Mouse (Mus musculus): ENCODE data around the gene Gjd3. TPM values are rescaled to one million over a fixed set of nuclear protein-coding genes. Genes with fewer than 3 reads are reported as not detected.

Gene Gjd3
- polyA plus RNA-seq, 1 experiment from 2014 or later: 2.3 TPM

DNA sequence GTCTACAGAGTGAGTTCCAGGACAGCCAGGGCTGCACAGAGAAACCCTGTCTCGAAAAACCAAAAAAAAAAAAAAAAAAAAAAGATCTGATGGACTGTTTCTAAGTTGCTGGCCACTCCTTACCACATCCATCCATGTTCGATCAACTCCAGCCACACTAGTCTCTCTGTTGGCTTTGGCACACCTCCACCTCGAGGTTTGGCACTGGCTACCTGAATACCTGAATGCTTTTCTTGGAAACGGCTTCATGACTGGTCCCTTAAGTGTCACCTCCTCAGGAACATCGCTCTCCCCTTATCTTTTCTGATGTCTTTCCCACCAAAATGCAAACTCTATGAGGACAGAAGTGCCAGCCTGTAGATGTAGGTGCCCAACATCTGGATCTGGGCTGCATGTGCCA is 3.5 kb downstream of the Gjd3 start:
- H3K4me1 ChIP-seq (ENCODE audit: control insufficient read depth in 2 of 2, insufficient read depth in 2 of 2, low read length in 2 of 2): peaks cover 4 to 18% of the 10 kb centered on the region in 2 experiments; a peak in 3 of 4 replicates
- 66% methylated on average over 4 of the region's 5 CpGs for WGBS
- no peak overlapping the region for H3K27ac ChIP-seq (replicated peaks in 1 of 2; ENCODE audit: control insufficient read depth in 1 of 2, insufficient read depth in 1 of 2, low read depth in 2 of 2, low read length in 2 of 2)
- H3K9ac ChIP-seq (ENCODE audit: low read length): no peak overlapping the region
- no peak overlapping the region for H3K4me3 ChIP-seq (ENCODE audit: control insufficient read depth in 1 of 2, insufficient read depth in 1 of 2, low read depth in 1 of 2, low read length in 2 of 2)
- H3K9me3 ChIP-seq (ENCODE audit: control insufficient read depth, low read length): no peaks in the 10 kb centered on the region
- ATAC-seq (ENCODE audit: insufficient number of reproducible peaks, insufficient read depth, low FRiP score, low read depth): no peak
- no peak overlapping the region for H3K4me2 ChIP-seq (ENCODE audit: low read length)
- H3K36me3 ChIP-seq (ENCODE audit: control insufficient read depth, insufficient read depth, low read length): peaks cover 10% of the 10 kb centered on the region
- peaks cover 6% of the 10 kb centered on the region; the same call in 1 of the 2 replicates for H3K27me3 ChIP-seq (ENCODE audit: control insufficient read depth, insufficient read depth, low read length)

DNA sequence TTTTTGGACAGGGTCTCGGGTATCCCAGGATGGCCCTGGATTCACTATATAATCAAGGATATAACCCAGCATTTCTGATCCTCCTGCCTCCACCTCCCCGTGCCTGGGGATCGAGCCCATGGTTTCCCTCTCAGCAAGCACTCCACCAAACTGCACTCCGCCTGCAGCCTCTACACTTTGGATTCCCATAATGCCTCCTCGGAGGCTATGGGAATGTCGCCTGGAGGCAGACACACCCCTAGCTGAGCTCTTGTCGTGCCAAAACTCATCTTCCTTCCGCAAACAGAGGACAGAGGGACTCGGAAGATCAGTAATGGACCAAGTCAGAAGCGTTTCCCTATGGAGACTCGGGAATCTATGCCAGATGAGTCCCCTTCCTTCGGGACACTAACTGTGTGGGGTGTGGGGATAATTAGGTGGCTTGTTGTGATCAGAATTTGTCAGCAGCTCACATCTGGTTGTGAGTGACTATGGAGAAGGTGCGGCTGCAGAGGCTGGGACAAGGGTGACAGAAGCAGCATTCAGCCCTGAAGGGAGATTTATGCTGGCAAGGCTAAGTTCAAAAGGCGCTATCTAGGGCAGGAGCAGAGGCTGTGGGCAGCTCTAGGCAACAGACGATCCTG is 4.2 kb downstream of the Gjd3 start:
- H3K4me3 ChIP-seq (ENCODE audit: control insufficient read depth in 1 of 2, insufficient read depth in 1 of 2, low read depth in 1 of 2, low read length in 2 of 2): no peak overlapping the region
- peaks cover 4 to 18% of the 10 kb centered on the region in 2 experiments; a peak in 3 of 4 replicates for H3K4me1 ChIP-seq (ENCODE audit: control insufficient read depth in 2 of 2, insufficient read depth in 2 of 2, low read length in 2 of 2)
- H3K9me3 ChIP-seq (ENCODE audit: control insufficient read depth, low read length): no peaks in the 10 kb centered on the region
- no peak overlapping the region for H3K4me2 ChIP-seq (ENCODE audit: low read length)
- 59% methylated on average over 15 of the region's 15 CpGs for whole genome bisulfite sequencing
- no peak for ATAC-seq (ENCODE audit: insufficient number of reproducible peaks, insufficient read depth, low FRiP score, low read depth)
- H3K27ac ChIP-seq (replicated peaks in 1 of 2; ENCODE audit: control insufficient read depth in 1 of 2, insufficient read depth in 1 of 2, low read depth in 2 of 2, low read length in 2 of 2): no peak overlapping the region
- H3K27me3 ChIP-seq (ENCODE audit: control insufficient read depth, insufficient read depth, low read length): peaks cover 6% of the 10 kb centered on the region; the same call in 1 of the 2 replicates
- H3K9ac ChIP-seq (ENCODE audit: low read length): no peak overlapping the region
- H3K36me3 ChIP-seq (ENCODE audit: control insufficient read depth, insufficient read depth, low read length): peaks cover 17% of the 10 kb centered on the region

DNA sequence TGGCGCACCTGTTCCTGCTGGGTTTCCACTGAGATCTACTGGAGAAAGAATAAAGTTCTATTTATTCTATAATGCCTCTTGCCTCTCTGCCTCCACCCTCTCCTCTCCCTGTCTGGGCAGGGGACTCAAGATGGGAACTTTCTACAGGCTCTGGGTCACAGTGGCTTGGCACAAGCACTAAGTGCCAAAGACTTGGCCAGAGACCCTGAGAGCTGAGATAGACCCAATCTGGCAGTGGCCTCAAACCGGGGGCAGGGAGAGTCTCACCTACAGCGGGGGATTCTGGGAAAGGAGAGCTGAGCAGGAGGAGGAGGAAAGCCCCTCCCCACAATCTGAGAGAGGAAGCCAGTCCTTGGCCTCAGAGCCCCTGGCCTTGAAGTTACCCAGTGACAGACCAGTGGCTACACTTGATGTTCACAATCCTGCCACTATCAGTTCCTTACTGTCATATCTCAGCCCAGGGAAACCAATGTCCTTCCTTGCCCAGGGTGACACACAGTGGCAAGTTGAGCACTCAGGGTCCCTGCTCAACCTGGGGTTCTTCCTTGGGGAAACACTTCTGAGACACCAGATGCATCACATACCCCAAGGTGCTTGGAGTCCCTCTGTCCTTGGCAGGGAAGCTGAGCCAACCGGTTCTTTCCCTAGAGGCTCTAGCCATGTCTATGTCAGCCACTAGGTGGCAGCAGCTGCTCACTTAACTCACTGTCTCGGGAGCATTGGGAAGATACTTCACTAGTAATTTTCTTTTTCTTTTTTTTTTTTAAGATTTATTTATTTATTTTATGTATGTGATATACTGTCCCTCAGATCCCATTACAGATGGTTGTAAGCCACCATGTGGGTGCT is 7.7 kb downstream of the Gjd3 start:
- Histone ChIP-seq H3K9me3 (ENCODE audit: control insufficient read depth, low read length) (no peaks in the 10 kb centered on the region), H3K9ac (ENCODE audit: low read length) (no peak overlapping the region)

DNA sequence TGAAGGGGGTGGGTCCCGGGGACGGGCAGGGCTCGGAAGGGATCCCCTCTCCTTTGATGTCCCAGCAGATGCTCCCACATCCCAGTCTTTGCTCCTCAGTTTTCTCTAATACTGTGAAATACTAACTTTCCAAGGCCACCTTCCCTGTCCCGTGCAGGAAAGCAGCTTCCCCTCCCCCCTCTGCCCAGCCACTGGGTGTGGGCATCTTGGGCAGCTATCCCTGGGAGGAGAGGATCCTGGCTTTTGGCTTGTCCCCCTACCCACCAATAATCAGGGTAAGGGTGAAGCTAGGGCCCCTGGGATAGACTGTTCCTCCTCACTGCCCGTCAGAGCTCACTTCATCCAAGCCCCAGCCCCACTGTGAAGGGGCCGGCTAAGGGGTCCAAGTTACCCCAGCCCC is 8.6 kb downstream of the Gjd3 start:
- Histone ChIP-seq H3K36me3 (ENCODE audit: control insufficient read depth, insufficient read depth, low read length) (peaks cover 60% of the 10 kb centered on the region), H3K9me3 (ENCODE audit: control insufficient read depth, low read length) (no peaks in the 10 kb centered on the region), H3K9ac (ENCODE audit: low read length) (no peak overlapping the region), H3K4me2 (ENCODE audit: low read length) (no peak overlapping the region), H3K27me3 (ENCODE audit: control insufficient read depth, insufficient read depth, low read length) (no peaks in the 10 kb centered on the region), H3K4me3 (ENCODE audit: control insufficient read depth in 1 of 2, insufficient read depth in 1 of 2, low read depth in 1 of 2, low read length in 2 of 2) (no peak overlapping the region), H3K27ac (replicated peaks in 1 of 2; ENCODE audit: control insufficient read depth in 1 of 2, insufficient read depth in 1 of 2, low read depth in 2 of 2, low read length in 2 of 2) (no peak overlapping the region), H3K4me1 (ENCODE audit: control insufficient read depth in 2 of 2, insufficient read depth in 2 of 2, low read length in 2 of 2) (peaks cover 15 to 24% of the 10 kb centered on the region in 2 experiments)
- 83% methylated on average over 5 of the region's 6 CpGs for WGBS
- ATAC-seq (ENCODE audit: insufficient number of reproducible peaks, insufficient read depth, low FRiP score, low read depth): no peak

More for the DNA sequence above, 7.7 kb downstream of the Gjd3 start:
- ATAC-seq (ENCODE audit: insufficient number of reproducible peaks, insufficient read depth, low FRiP score, low read depth): no peak
- H3K36me3 ChIP-seq (ENCODE audit: control insufficient read depth, insufficient read depth, low read length): peaks cover 53% of the 10 kb centered on the region
- peaks cover 11 to 16% of the 10 kb centered on the region in 2 experiments for H3K4me1 ChIP-seq (ENCODE audit: control insufficient read depth in 2 of 2, insufficient read depth in 2 of 2, low read length in 2 of 2)
- WGBS: 52% methylated on average over 5 of the region's 5 CpGs
- no peak overlapping the region for H3K27ac ChIP-seq (replicated peaks in 1 of 2; ENCODE audit: control insufficient read depth in 1 of 2, insufficient read depth in 1 of 2, low read depth in 2 of 2, low read length in 2 of 2)
- no peaks in the 10 kb centered on the region for H3K27me3 ChIP-seq (ENCODE audit: control insufficient read depth, insufficient read depth, low read length)
- H3K4me3 ChIP-seq (ENCODE audit: control insufficient read depth in 1 of 2, insufficient read depth in 1 of 2, low read depth in 1 of 2, low read length in 2 of 2): no peak overlapping the region
- H3K4me2 ChIP-seq (ENCODE audit: low read length): no peak overlapping the region

DNA sequence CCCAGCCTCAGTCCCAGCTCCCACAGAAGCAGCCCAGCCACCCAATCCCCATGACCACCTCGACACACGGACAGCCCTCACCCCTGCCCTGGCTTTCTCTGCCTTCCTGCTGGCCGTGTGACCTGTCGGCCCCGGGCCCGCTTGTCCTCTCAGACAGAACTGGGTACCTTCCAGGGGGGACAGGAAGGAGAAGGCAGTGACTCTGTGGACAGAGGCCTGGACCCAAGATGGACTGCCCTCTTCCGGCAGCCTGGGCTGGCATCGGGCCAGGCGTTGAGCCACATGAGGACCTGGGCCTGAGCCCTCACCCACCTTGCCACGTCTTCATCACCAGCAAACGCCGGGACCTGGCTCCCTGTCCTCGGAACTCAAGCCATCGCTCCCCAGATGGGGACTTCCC is 9.2 kb downstream of the Gjd3 start:
- Histone ChIP-seq H3K9ac (ENCODE audit: low read length) (no peak overlapping the region), H3K4me2 (ENCODE audit: low read length) (no peak overlapping the region), H3K36me3 (ENCODE audit: control insufficient read depth, insufficient read depth, low read length) (peaks cover 67% of the 10 kb centered on the region), H3K9me3 (ENCODE audit: control insufficient read depth, low read length) (no peaks in the 10 kb centered on the region), H3K27ac (replicated peaks in 1 of 2; ENCODE audit: control insufficient read depth in 1 of 2, insufficient read depth in 1 of 2, low read depth in 2 of 2, low read length in 2 of 2) (no peak overlapping the region), H3K4me3 (ENCODE audit: control insufficient read depth in 1 of 2, insufficient read depth in 1 of 2, low read depth in 1 of 2, low read length in 2 of 2) (no peak overlapping the region), H3K27me3 (ENCODE audit: control insufficient read depth, insufficient read depth, low read length) (no peaks in the 10 kb centered on the region), H3K4me1 (ENCODE audit: control insufficient read depth in 2 of 2, insufficient read depth in 2 of 2, low read length in 2 of 2) (peaks cover 20 to 31% of the 10 kb centered on the region in 2 experiments)
- no peak for ATAC-seq (ENCODE audit: insufficient number of reproducible peaks, insufficient read depth, low FRiP score, low read depth)
- WGBS: 74% methylated on average over 14 of the region's 14 CpGs

DNA sequence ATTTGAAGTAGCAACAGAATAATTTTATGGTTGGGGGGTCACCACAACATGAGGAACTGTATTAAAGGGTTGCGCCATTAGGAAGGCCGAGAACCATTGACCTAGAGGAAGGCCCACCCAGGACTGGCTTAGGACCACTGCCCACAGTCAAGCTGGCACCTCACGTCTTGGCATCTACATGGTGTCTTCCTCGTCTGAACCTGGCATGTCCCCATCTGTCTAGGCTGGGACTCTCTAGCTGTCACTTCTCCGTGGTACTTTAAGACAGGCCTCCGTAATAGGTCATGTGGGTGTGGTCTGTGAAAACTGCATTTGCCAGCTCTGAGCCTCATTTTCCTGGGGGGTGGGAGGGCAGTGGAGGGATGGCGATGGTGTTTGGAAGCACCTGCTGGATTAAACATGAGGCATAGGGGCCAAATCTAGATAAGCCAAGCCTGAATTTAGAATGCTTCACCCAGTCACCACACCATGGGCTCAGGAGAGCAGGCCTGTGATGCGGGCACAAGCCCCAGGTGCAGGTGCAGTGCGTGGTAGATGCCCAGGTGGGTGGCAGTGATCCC is 9.9 kb downstream of the Gjd3 start:
- ATAC-seq (ENCODE audit: insufficient number of reproducible peaks, insufficient read depth, low FRiP score, low read depth): no peak
- H3K4me1 ChIP-seq (ENCODE audit: control insufficient read depth in 2 of 2, insufficient read depth in 2 of 2, low read length in 2 of 2): peaks cover 26 to 36% of the 10 kb centered on the region in 2 experiments
- H3K4me2 ChIP-seq (ENCODE audit: low read length): no peak overlapping the region
- no peaks in the 10 kb centered on the region for H3K9me3 ChIP-seq (ENCODE audit: control insufficient read depth, low read length)
- H3K9ac ChIP-seq (ENCODE audit: low read length): no peak overlapping the region
- peaks cover 74% of the 10 kb centered on the region for H3K36me3 ChIP-seq (ENCODE audit: control insufficient read depth, insufficient read depth, low read length)
- no peaks in the 10 kb centered on the region for H3K27me3 ChIP-seq (ENCODE audit: control insufficient read depth, insufficient read depth, low read length)
- H3K4me3 ChIP-seq (ENCODE audit: control insufficient read depth in 1 of 2, insufficient read depth in 1 of 2, low read depth in 1 of 2, low read length in 2 of 2): no peak overlapping the region
- 86% methylated on average over 9 of the region's 9 CpGs for WGBS
- H3K27ac ChIP-seq (replicated peaks in 1 of 2; ENCODE audit: control insufficient read depth in 1 of 2, insufficient read depth in 1 of 2, low read depth in 2 of 2, low read length in 2 of 2): no peak overlapping the region

DNA sequence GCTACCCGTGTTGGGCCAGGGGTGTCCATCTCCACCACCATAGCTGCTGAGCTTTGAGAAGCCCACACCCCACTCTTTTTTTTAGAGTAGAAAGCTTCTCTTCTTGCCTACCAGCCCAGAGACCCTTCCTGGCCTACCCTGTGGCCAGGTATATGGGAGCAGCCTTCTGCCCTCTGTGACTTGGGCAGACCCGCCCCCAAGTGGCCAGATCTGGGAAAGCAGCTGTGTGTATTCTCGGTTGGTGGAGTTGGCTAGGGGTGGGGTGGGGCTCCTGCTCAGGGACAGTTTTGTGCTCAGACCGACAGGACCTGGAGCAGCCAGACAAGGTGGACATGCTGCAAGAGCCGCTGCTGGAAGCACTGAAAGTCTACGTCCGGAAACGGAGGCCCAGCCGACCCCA is 10.6 kb downstream of the Gjd3 start:
- no peak overlapping the region for H3K4me2 ChIP-seq (ENCODE audit: low read length)
- H3K4me1 ChIP-seq (ENCODE audit: control insufficient read depth in 2 of 2, insufficient read depth in 2 of 2, low read length in 2 of 2): peaks cover 27 to 43% of the 10 kb centered on the region in 2 experiments
- WGBS: 51% methylated on average over 9 of the region's 9 CpGs
- no peaks in the 10 kb centered on the region for H3K9me3 ChIP-seq (ENCODE audit: control insufficient read depth, low read length)
- H3K36me3 ChIP-seq (ENCODE audit: control insufficient read depth, insufficient read depth, low read length): peaks cover 80% of the 10 kb centered on the region
- no peak for ATAC-seq (ENCODE audit: insufficient number of reproducible peaks, insufficient read depth, low FRiP score, low read depth)
- no peak overlapping the region for H3K4me3 ChIP-seq (ENCODE audit: control insufficient read depth in 1 of 2, insufficient read depth in 1 of 2, low read depth in 1 of 2, low read length in 2 of 2)
- no peak overlapping the region for H3K9ac ChIP-seq (ENCODE audit: low read length)
- no peaks in the 10 kb centered on the region for H3K27me3 ChIP-seq (ENCODE audit: control insufficient read depth, insufficient read depth, low read length)
- H3K27ac ChIP-seq (replicated peaks in 1 of 2; ENCODE audit: control insufficient read depth in 1 of 2, insufficient read depth in 1 of 2, low read depth in 2 of 2, low read length in 2 of 2): no peak overlapping the region

All from heart, embryonic 14.5 days (tissue).